Mouse (Mus musculus) embryonic facial prominence, embryonic 12.5 days (tissue): ENCODE measurements around the gene Hdac7. TPM values are rescaled to one million over a fixed set of nuclear protein-coding genes. Genes with fewer than 3 reads are reported as not detected.

Experiments
- ATAC-seq: fragments of 200-750 bp; cut with Nextera tagmentation; 2 replicates; pipeline ENCODE4 v1.8.0; 2017; ENCODE audit not compliant: insufficient number of reproducible peaks, insufficient read depth, low FRiP score, low TSS enrichment
- H3K27ac ChIP-seq: fragments of 300-500 bp; sonication (generic); 2 replicates; pipeline ENCODE4 v1.5.1; 2016; ENCODE audit warnings: mild to moderate bottlenecking
- H3K27me3 ChIP-seq: fragments of 300-500 bp; sonication (generic); 2 replicates; pipeline ENCODE4 v1.6.1; 2016; ENCODE audit warnings: mild to moderate bottlenecking, moderate library complexity
- H3K36me3 ChIP-seq: fragments of 300-500 bp; sonication (generic); 2 replicates; pipeline ENCODE4 v1.6.1; 2016; ENCODE audit warnings: mild to moderate bottlenecking
- H3K4me1 ChIP-seq: fragments of 300-500 bp; sonication (generic); 2 replicates; pipeline ENCODE4 v1.6.1; 2016
- H3K4me2 ChIP-seq: fragments of 300-500 bp; sonication (generic); replicated peaks from 2 replicates; pipeline ENCODE4 v1.6.1; 2016; ENCODE audit warnings: mild to moderate bottlenecking, moderate library complexity
- H3K4me3 ChIP-seq: fragments of 300-500 bp; sonication (generic); 2 replicates; pipeline ENCODE4 v1.5.1; 2016; ENCODE audit warnings: mild to moderate bottlenecking
- H3K9ac ChIP-seq: fragments of 300-500 bp; sonication (generic); 2 replicates; pipeline ENCODE4 v1.6.1; 2016; ENCODE audit warnings: mild to moderate bottlenecking, moderate library complexity
- H3K9me3 ChIP-seq: fragments of 300-500 bp; sonication (generic); 2 replicates; pipeline ENCODE4 v1.6.1; 2016; ENCODE audit warnings: mild to moderate bottlenecking, moderate library complexity
- WGBS: fragments of 180-500 bp; shearing (Covaris S2); methylation state at CpG from one replicate; pipeline ENCODE4 v1.1.7; 2016; 5-methylcytosine and 5-hydroxymethylcytosine counted together
- polyA plus RNA-seq: library from polyadenylated mRNA; unstranded; fragments of >200 nt; fragmentation: Nextera tagmentation; extraction: Ambion mirVana; gene quantifications from 2 replicates; pipeline ENCODE4 v1.2.1, GENCODE M21; 2016

The Hdac7 gene
- polyA plus RNA-seq, 1 experiment from 2014 or later: 33.5 TPM

GRCm38 (mm10) chr15:97822545-97823228 lies 21.6 kb downstream of the Hdac7 start:
- Histone ChIP-seq H3K4me3 (no peak overlapping the region), H3K27me3 (no peaks in the 10 kb centered on the region), H3K9me3 (no peaks in the 10 kb centered on the region), H3K27ac (0 out of 2 replicates have a peak overlapping the region, but pooled peaks have one; percentile 4), H3K4me2 (no peak overlapping the region), H3K36me3 (peaks cover 15% of the 10 kb centered on the region), H3K4me1 (peaks cover 62% of the 10 kb centered on the region), H3K9ac (no peak overlapping the region)
- ATAC-seq: no peak
- 47% methylated on average over 12 of the region's 12 CpGs for WGBS

- ATAC-seq: no peak
- 57% methylated on average over 6 of the region's 6 CpGs for WGBS
- Histone ChIP-seq H3K27ac (0 out of 2 replicates have a peak overlapping the region, but pooled peaks have one; percentile 54), H3K9me3 (no peaks in the 10 kb centered on the region), H3K27me3 (no peaks in the 10 kb centered on the region), H3K4me2 (no peak overlapping the region), H3K4me3 (no peak overlapping the region), H3K36me3 (peaks cover 15% of the 10 kb centered on the region), H3K9ac (no peak overlapping the region), H3K4me1 (peaks cover 56% of the 10 kb centered on the region)
Observed at GRCm38 (mm10) chr15:97821983-97822363, 22.3 kb downstream of the Hdac7 start.

GRCm38 (mm10) chr15:97821321-97821982 lies 22.9 kb downstream of the Hdac7 start:
- peak overlapping the region; percentile 54 for H3K27ac ChIP-seq
- no peak overlapping the region for H3K4me2 ChIP-seq
- H3K36me3 ChIP-seq: peaks cover 15% of the 10 kb centered on the region
- H3K9ac ChIP-seq: no peak overlapping the region
- no peak overlapping the region for H3K4me3 ChIP-seq
- no peaks in the 10 kb centered on the region for H3K27me3 ChIP-seq
- no peak for ATAC-seq
- 31% methylated on average over 10 of the region's 10 CpGs for WGBS
- H3K4me1 ChIP-seq: peaks cover 51% of the 10 kb centered on the region
- H3K9me3 ChIP-seq: no peaks in the 10 kb centered on the region

GRCm38 (mm10) chr15:97819937-97820336 lies 24.4 kb downstream of the Hdac7 start:
- 82% methylated on average over 9 of the region's 9 CpGs for WGBS

GRCm38 (mm10) chr15:97816199-97816994 lies 27.9 kb downstream of the Hdac7 start:
- ATAC-seq: no peak
- 92% methylated on average over 17 of the region's 17 CpGs for WGBS
- no peak overlapping the region for H3K27ac ChIP-seq
- peaks cover 35% of the 10 kb centered on the region for H3K4me1 ChIP-seq
- H3K36me3 ChIP-seq: peaks cover 8% of the 10 kb centered on the region; the same call in 1 of the 2 replicates
- H3K4me3 ChIP-seq: no peak overlapping the region
- no peaks in the 10 kb centered on the region for H3K9me3 ChIP-seq
- no peak overlapping the region for H3K4me2 ChIP-seq
- H3K9ac ChIP-seq: no peak overlapping the region
- H3K27me3 ChIP-seq: no peaks in the 10 kb centered on the region

More at GRCm38 (mm10) chr15:97819937-97820336, 24.4 kb downstream of the Hdac7 start:
- peaks cover 15% of the 10 kb centered on the region for H3K36me3 ChIP-seq
- no peak overlapping the region for H3K27ac ChIP-seq
- ATAC-seq: no peak
- H3K4me1 ChIP-seq: peaks cover 37% of the 10 kb centered on the region
- no peaks in the 10 kb centered on the region for H3K9me3 ChIP-seq
- H3K27me3 ChIP-seq: no peaks in the 10 kb centered on the region
- H3K4me3 ChIP-seq: no peak overlapping the region
- H3K4me2 ChIP-seq: no peak overlapping the region
- no peak overlapping the region for H3K9ac ChIP-seq

GRCm38 (mm10) chr15:97815254-97815653 lies 29.0 kb downstream of the Hdac7 start:
- no peak overlapping the region for H3K27ac ChIP-seq
- H3K27me3 ChIP-seq: no peaks in the 10 kb centered on the region
- WGBS: 92% methylated on average over 4 of the region's 4 CpGs
- peaks cover 14% of the 10 kb centered on the region for H3K36me3 ChIP-seq
- no peaks in the 10 kb centered on the region for H3K9me3 ChIP-seq
- H3K9ac ChIP-seq: no peak overlapping the region
- ATAC-seq: no peak
- no peak overlapping the region for H3K4me2 ChIP-seq
- peaks cover 27% of the 10 kb centered on the region for H3K4me1 ChIP-seq
- H3K4me3 ChIP-seq: no peak overlapping the region

- no peak overlapping the region for H3K4me2 ChIP-seq
- H3K4me1 ChIP-seq: peaks cover 27% of the 10 kb centered on the region
- H3K27me3 ChIP-seq: no peaks in the 10 kb centered on the region
- WGBS: 62% methylated on average over 5 of the region's 5 CpGs
- no peak overlapping the region for H3K4me3 ChIP-seq
- H3K9ac ChIP-seq: peak overlapping the region; percentile 1; the same call in 1 of the 2 replicates
- ATAC-seq: no peak
- peaks cover 18% of the 10 kb centered on the region for H3K36me3 ChIP-seq
- no peak overlapping the region for H3K27ac ChIP-seq
- H3K9me3 ChIP-seq: no peaks in the 10 kb centered on the region
Observed at GRCm38 (mm10) chr15:97814703-97815102, 29.6 kb downstream of the Hdac7 start.

GRCm38 (mm10) chr15:97813452-97814204 lies 30.7 kb downstream of the Hdac7 start:
- Histone ChIP-seq H3K4me1 (peaks cover 27% of the 10 kb centered on the region), H3K27ac (no peak overlapping the region), H3K36me3 (peaks cover 29% of the 10 kb centered on the region), H3K9ac (no peak overlapping the region), H3K4me3 (no peak overlapping the region), H3K4me2 (no peak overlapping the region), H3K9me3 (no peaks in the 10 kb centered on the region), H3K27me3 (no peaks in the 10 kb centered on the region)
- no peak for ATAC-seq
- WGBS: 55% methylated on average over 21 of the region's 21 CpGs

GRCm38 (mm10) chr15:97812875-97813274 lies 31.4 kb downstream of the Hdac7 start:
- H3K27ac ChIP-seq: no peak overlapping the region
- peaks cover 27% of the 10 kb centered on the region for H3K4me1 ChIP-seq
- 72% methylated on average over 7 of the region's 7 CpGs for WGBS
- H3K9me3 ChIP-seq: no peaks in the 10 kb centered on the region
- H3K27me3 ChIP-seq: no peaks in the 10 kb centered on the region
- no peak overlapping the region for H3K9ac ChIP-seq
- no peak overlapping the region for H3K4me2 ChIP-seq
- H3K36me3 ChIP-seq: peaks cover 36% of the 10 kb centered on the region
- ATAC-seq: no peak
- no peak overlapping the region for H3K4me3 ChIP-seq

GRCm38 (mm10) chr15:97812126-97812525 lies 32.2 kb downstream of the Hdac7 start:
- Histone ChIP-seq H3K4me2 (no peak overlapping the region), H3K4me1 (peaks cover 27% of the 10 kb centered on the region), H3K9me3 (no peaks in the 10 kb centered on the region), H3K36me3 (peaks cover 44% of the 10 kb centered on the region), H3K4me3 (no peak overlapping the region), H3K9ac (no peak overlapping the region), H3K27me3 (no peaks in the 10 kb centered on the region), H3K27ac (0 out of 2 replicates have a peak overlapping the region, but pooled peaks have one; percentile 2)
- ATAC-seq: no peak
- 84% methylated on average over 6 of the region's 6 CpGs for WGBS

GRCm38 (mm10) chr15:97811307-97811706 lies 33.0 kb downstream of the Hdac7 start:
- Histone ChIP-seq H3K9me3 (no peaks in the 10 kb centered on the region), H3K9ac (no peak overlapping the region), H3K36me3 (peaks cover 51% of the 10 kb centered on the region), H3K4me2 (no peak overlapping the region), H3K4me3 (no peak overlapping the region), H3K27ac (no peak overlapping the region), H3K27me3 (no peaks in the 10 kb centered on the region), H3K4me1 (peaks cover 27% of the 10 kb centered on the region)
- ATAC-seq: no peak
- WGBS: 86% methylated on average over 9 of the region's 9 CpGs
